Mouse (Mus musculus) intestine, postnatal 0 days (tissue): ENCODE results near the gene Abca1. TPM values are rescaled to one million over a fixed set of nuclear protein-coding genes. Genes with fewer than 3 reads are reported as not detected.

Experiments used
- ATAC-seq: fragments of 200-750 bp; cut with Nextera tagmentation; 2 replicates; pipeline ENCODE4 v1.8.0; 2017; ENCODE audit warnings: mild to moderate bottlenecking, moderate TSS enrichment, moderate library complexity
- H3K27ac ChIP-seq: fragments of 300-500 bp; sonication (generic); 2 replicates; pipeline ENCODE4 v1.5.1; 2014; ENCODE audit warnings: mild to moderate bottlenecking, low read depth, low read length, moderate library complexity
- H3K27me3 ChIP-seq: fragments of 300-500 bp; sonication (generic); replicated peaks from 2 replicates; pipeline ENCODE4 v1.6.1; 2014; ENCODE audit warnings: low read length, mixed read lengths; ENCODE audit not compliant: control insufficient read depth, insufficient read depth
- H3K36me3 ChIP-seq: fragments of 300-500 bp; sonication (generic); 2 replicates; pipeline ENCODE4 v1.6.1; 2014; ENCODE audit warnings: mild to moderate bottlenecking, moderate library complexity; ENCODE audit not compliant: control insufficient read depth, insufficient read depth
- H3K4me1 ChIP-seq: fragments of 300-500 bp; sonication (generic); replicated peaks from 2 replicates; pipeline ENCODE4 v1.6.1; 2014; ENCODE audit warnings: antibody characterized with exemption, low read length, mixed read lengths; ENCODE audit not compliant: control insufficient read depth, insufficient read depth
- H3K4me2 ChIP-seq: fragments of 300-500 bp; sonication (generic); replicated peaks from 2 replicates; pipeline ENCODE4 v1.6.1; 2014; ENCODE audit warnings: low read depth, mild to moderate bottlenecking, moderate library complexity
- H3K4me3 ChIP-seq: fragments of 300-500 bp; sonication (generic); 2 replicates; pipeline ENCODE4 v1.5.1; 2014; ENCODE audit warnings: low read depth, low read length
- H3K9ac ChIP-seq: fragments of 300-500 bp; sonication (generic); 2 replicates; pipeline ENCODE4 v1.6.1; 2014; ENCODE audit warnings: mild to moderate bottlenecking, low read depth, low read length
- H3K9me3 ChIP-seq: fragments of 300-500 bp; sonication (generic); 2 replicates; pipeline ENCODE4 v1.6.1; 2016; ENCODE audit warnings: mixed run types; ENCODE audit not compliant: control insufficient read depth
- CTCF ChIP-seq: sonication (generic); IDR thresholded peaks from 2 replicates; pipeline ENCODE4 v1.5.1; 2016; ENCODE audit warnings: low read depth, mild to moderate bottlenecking, control low read depth, antibody characterized with exemption, moderate library complexity
- WGBS: fragments of 180-500 bp; shearing (Covaris S2); extraction: QIAGEN DNeasy Blood & Tissue Kit; methylation state at CpG from one replicate; pipeline ENCODE4 v1.1.7; 2014; 5-methylcytosine and 5-hydroxymethylcytosine counted together
- polyA plus RNA-seq: library from polyadenylated mRNA; unstranded; fragments of >200 nt; fragmentation: Nextera tagmentation; extraction: Ambion mirVana; gene quantifications from 2 replicates; pipeline ENCODE4 v1.2.1, GENCODE M21; 2015

The Abca1 gene
- polyA plus RNA-seq, 1 experiment from 2014 or later = 1.4 TPM

GRCm38 (mm10) chr4:53174906-53175305 lies 15.2 kb upstream of the Abca1 start:
- Histone ChIP-seq H3K27me3 (no peaks in the 10 kb centered on the region), H3K4me1 (no peaks in the 10 kb centered on the region), H3K4me2 (no peak overlapping the region), H3K4me3 (no peak overlapping the region), H3K9ac (no peak overlapping the region), H3K27ac (no peak overlapping the region), H3K9me3 (no peaks in the 10 kb centered on the region), H3K36me3 (no peaks in the 10 kb centered on the region)
- ATAC-seq = no peak
- 70% methylated on average over 7 of the region's 7 CpGs for WGBS
- no peak for TF ChIP-seq CTCF

- ATAC-seq = no peak
- Histone ChIP-seq H3K9me3 (no peaks in the 10 kb centered on the region), H3K36me3 (no peaks in the 10 kb centered on the region), H3K4me1 (no peaks in the 10 kb centered on the region), H3K9ac (no peak overlapping the region), H3K4me2 (no peak overlapping the region), H3K4me3 (no peak overlapping the region), H3K27ac (no peak overlapping the region), H3K27me3 (no peaks in the 10 kb centered on the region)
- 79% methylated on average over 2 of the region's 2 CpGs for WGBS
- no peak for TF ChIP-seq CTCF
Observed at GRCm38 (mm10) chr4:53170403-53170802, 10.7 kb upstream of the Abca1 start.

- ATAC-seq = no peak
Observed at GRCm38 (mm10) chr4:53165231-53165630, 5.5 kb upstream of the Abca1 start.

GRCm38 (mm10) chr4:53159176-53159575 lies 519 bp downstream of the Abca1 start:
- Histone ChIP-seq H3K4me2 (peak overlapping the region; percentile 91), H3K9ac (peak overlapping the region; percentile 45), H3K36me3 (no peaks in the 10 kb centered on the region), H3K27me3 (no peaks in the 10 kb centered on the region), H3K4me3 (peak overlapping the region; percentile 68), H3K9me3 (no peaks in the 10 kb centered on the region), H3K27ac (no peak overlapping the region), H3K4me1 (no peaks in the 10 kb centered on the region; the same call in 1 of the 2 replicates)
- no peak for TF ChIP-seq CTCF
- 0 out of 2 replicates have a peak, but pooled peaks have one; percentile 20 for ATAC-seq
- 3% methylated on average over 20 of the region's 20 CpGs for WGBS

More at GRCm38 (mm10) chr4:53165231-53165630, 5.5 kb upstream of the Abca1 start:
- no peaks in the 10 kb centered on the region for H3K9me3 ChIP-seq
- no peak overlapping the region for H3K9ac ChIP-seq
- no peak overlapping the region for H3K27ac ChIP-seq
- H3K36me3 ChIP-seq = no peaks in the 10 kb centered on the region
- 74% methylated on average over 12 of the region's 25 CpGs for WGBS
- H3K4me3 ChIP-seq = no peak overlapping the region
- TF ChIP-seq CTCF = no peak
- no peak overlapping the region for H3K4me2 ChIP-seq
- H3K4me1 ChIP-seq = no peaks in the 10 kb centered on the region
- H3K27me3 ChIP-seq = no peaks in the 10 kb centered on the region

DNA sequence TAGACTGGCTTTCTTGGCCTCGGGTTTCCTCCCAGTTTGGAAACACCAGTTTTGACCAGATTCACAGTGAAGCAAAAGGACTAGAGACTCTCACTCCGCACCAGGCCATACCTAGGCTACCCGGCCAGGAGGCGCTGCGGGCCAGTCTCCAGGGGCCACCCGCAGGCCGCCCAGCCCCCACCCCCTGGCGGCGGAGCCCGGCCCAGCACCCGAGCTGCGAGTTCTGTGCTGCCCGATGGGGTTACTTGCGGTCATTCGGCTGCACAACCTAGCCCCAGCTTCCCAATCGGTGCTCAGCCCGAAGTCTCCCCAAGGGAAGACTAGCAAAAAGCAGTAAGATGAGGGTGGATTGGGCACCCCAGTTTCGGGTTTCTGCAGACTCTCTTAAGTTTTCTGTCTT lies 1.1 kb downstream of the Abca1 start:
- Histone ChIP-seq H3K4me1 (no peaks in the 10 kb centered on the region; the same call in 1 of the 2 replicates), H3K9me3 (no peaks in the 10 kb centered on the region), H3K36me3 (no peaks in the 10 kb centered on the region), H3K27me3 (no peaks in the 10 kb centered on the region), H3K9ac (peak overlapping the region; percentile 45; the same call in 1 of the 2 replicates), H3K4me2 (peak overlapping the region; percentile 91), H3K27ac (no peak overlapping the region), H3K4me3 (peak overlapping the region; percentile 68)
- ATAC-seq = peak; percentile 86
- 2% methylated on average over 18 of the region's 18 CpGs for WGBS
- TF ChIP-seq CTCF = peak; percentile 92

- H3K4me1 ChIP-seq = no peaks in the 10 kb centered on the region; the same call in 1 of the 2 replicates
- H3K4me3 ChIP-seq = no peak overlapping the region
- H3K27ac ChIP-seq = no peak overlapping the region
- no peaks in the 10 kb centered on the region for H3K36me3 ChIP-seq
- no peak overlapping the region for H3K4me2 ChIP-seq
- H3K9ac ChIP-seq = no peak overlapping the region
- 68% methylated on average over 11 of the region's 11 CpGs for WGBS
- H3K27me3 ChIP-seq = no peaks in the 10 kb centered on the region
- H3K9me3 ChIP-seq = no peaks in the 10 kb centered on the region
- TF ChIP-seq CTCF = no peak
- ATAC-seq = no peak
Observed at GRCm38 (mm10) chr4:53155471-53155870, 4.2 kb downstream of the Abca1 start.

GRCm38 (mm10) chr4:53153711-53154110 lies 6.0 kb downstream of the Abca1 start:
- Histone ChIP-seq H3K9ac (no peak overlapping the region), H3K4me2 (no peak overlapping the region), H3K4me1 (no peaks in the 10 kb centered on the region; the same call in 1 of the 2 replicates), H3K9me3 (no peaks in the 10 kb centered on the region), H3K27ac (no peak overlapping the region), H3K27me3 (no peaks in the 10 kb centered on the region), H3K36me3 (no peaks in the 10 kb centered on the region), H3K4me3 (no peak overlapping the region)
- TF ChIP-seq CTCF = no peak
- WGBS = 51% methylated on average over 6 of the region's 6 CpGs
- ATAC-seq = no peak
